Mouse (Mus musculus) activated CD4-positive, CD25-positive, alpha-beta regulatory T cell (primary cell): Measurements from ENCODE around the gene Scrn2. TPM values are rescaled to one million over a fixed set of nuclear protein-coding genes. Genes with fewer than 3 reads are reported as not detected.

Source experiments
- polyA plus RNA-seq, 2 experiments: library from polyadenylated mRNA; unstranded; fragments of 100-300 nt; shearing (Covaris generic); gene quantifications; one replicate each; pipeline ENCODE4 v1.2.1; 2017

Scrn2 gene
- polyA plus RNA-seq = 10 to 100 TPM in 1 of 2 experiments, 1 to 10 TPM in 1; 10.0 to 14.0 TPM

GRCm38 (mm10) chr11:97029686-97030417, at the start of gene Scrn2:
Gene Scrn2 (plus strand): TSS chr11:97029938.

DNA sequence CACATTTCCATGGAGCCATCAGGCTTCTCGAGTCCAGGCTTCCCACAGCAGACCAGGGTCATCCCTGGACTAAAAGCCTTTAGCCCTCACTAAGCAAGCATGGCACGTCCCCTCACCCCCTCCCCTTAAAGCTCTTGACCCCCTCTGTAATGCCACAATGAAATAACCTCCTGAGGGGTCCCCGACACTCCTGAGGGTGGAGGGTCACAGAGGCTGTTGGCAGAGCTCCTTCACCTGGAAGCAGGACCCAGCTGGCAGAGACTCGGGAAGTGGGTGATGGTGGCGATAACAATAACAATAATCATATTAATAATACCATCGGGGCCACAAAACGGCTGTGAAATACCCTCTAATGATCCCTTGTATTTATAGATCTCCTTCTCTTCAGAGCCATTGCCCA, 46.9 kb upstream of the Scrn2 start, which contains the start of gene Sp2:
TSS of gene Sp2 (minus strand) at position 101 of the 400 bp plus-strand sequence.

DNA sequence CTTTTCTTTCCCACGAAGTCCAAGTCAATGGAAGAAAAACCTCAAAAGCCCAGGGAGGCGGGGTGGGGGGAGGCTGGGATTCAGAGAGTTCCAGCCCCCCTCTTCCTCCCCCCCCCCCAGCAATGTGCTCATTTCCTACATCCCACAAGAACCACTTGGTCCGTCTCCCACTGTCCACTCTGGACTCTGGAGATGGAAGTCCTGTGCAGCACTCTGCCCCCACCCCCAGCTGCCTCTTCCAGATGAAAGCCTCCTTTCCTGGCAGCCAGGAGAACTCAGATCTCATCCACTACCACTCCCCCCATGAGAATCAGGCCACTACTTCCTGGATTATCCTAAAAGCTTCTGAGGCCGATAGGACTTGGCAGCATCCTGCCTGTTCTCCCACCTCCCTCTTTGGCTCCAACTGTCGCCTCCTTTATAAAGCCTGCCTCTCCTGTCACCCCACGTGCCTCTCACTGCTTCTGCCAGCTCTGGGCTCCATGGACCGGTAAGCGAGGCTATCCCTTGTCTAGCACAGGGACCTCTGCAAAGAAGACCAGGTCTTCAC, 16.5 kb upstream of the Scrn2 start, which contains the start of gene Sp6:
TSS of gene Sp6 (plus strand) at position 274 of the 550 bp plus-strand sequence.

DNA sequence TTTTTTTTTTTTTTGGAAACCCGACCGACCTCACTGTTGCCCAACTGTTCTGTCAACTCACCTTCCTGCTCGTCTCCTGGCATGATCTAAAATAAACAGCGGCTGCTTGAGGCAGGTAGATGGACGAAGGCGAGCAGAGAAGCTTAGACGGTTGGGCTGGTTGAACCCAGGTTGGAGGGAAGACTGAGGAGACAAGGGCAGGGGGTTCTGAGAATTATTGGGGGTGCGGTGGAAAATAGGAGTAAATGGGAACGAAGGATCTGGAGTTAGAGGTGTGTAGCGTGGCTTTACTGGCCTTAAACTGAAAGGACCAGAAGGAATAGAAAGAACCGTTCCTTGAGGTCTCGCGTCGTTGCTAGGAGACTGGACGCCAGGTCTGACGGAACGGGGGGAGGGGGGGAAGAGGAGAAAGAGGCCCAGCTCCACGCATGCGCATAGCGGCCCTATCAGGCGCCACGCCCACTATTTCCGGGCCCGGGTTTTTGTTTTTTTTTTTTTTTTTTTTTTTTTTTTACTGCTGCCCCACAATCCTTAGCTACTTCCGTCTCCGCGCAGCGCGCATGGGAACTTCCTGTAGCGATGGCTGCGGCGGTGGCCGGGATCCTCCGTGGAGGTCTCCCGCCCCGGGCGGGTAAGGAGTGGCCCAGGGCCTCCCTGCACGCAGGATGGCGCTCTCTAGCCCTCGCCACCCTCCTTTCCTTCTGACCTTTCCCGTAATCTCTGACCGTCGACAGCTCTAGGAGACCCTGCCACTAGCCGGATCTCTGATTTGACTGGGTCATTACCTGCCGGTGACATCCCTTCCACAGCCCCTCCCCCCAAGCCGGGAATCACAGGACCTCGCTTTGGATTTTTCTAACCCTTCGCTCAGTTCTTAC, 11.5 kb downstream of the Scrn2 start, which contains the start of the genes Lrrc46 and Mrpl10:
TSS of gene Lrrc46 (minus strand) at position 386 of the 878 bp plus-strand sequence.
TSS of gene Mrpl10 (plus strand) at position 539 of the 878 bp plus-strand sequence.

DNA sequence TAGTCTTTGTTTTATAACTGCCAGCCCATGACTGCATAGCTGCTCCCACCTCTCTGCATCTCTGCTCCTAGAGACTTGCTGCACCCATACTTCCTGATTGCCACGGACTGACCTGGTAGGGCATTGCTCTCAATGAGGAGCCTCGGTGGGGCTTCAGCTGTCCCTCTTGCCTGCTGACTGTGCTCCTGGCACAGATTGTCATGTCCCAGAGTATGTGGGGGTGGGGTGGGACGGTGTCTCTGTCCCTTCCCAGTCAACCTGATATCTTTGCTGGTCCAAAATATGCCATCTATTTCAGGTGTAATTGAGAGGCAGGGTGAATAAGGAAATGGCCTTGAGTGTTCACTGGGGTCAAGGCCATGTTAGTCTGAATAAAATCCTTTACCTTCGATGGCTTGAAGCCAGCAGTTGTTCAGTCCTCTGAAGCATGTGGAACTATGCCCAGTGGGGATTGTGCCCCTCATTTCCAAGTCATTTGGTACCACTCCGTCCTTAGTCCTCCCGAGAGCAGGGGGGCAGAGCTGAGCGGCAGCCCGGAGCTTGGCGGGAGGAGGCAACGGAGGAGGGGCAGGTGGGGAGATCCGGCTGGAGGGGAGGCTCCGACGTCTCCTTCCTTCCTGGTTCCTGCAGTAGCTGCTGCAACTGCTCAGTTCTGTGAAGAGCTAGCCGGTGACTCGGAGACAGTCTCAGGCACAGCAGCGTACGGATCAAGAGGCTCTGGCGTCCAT, 20.6 kb downstream of the Scrn2 start, which contains the start of gene Osbpl7:
TSS of gene Osbpl7 (plus strand) at position 413 of the 728 bp plus-strand sequence.

Other genes with a start within 250 kb of the Scrn2 start
- gene Cbx1, start 240.8 kb upstream of the Scrn2 start, polyA plus RNA-seq = 10 to 100 TPM; 38.7 to 49.2 TPM
- 10 to 100 TPM; 27.7 to 43.2 TPM for gene Nfe2l1, start 200.0 kb upstream of the Scrn2 start, polyA plus RNA-seq
- gene Copz2, start 180.1 kb upstream of the Scrn2 start, polyA plus RNA-seq = under 1 TPM; 0.29 to 0.31 TPM
- gene Cdk5rap3, start 113.4 kb upstream of the Scrn2 start, polyA plus RNA-seq = 100 to 1,000 TPM in 1 of 2 experiments, 10 to 100 TPM in 1; 65.7 to 112 TPM
- under 1 TPM in 1 of 2 experiments, not detected in 1; 0.49 TPM for gene Prr15l, start 101.8 kb upstream of the Scrn2 start, polyA plus RNA-seq
- 10 to 100 TPM; 36.8 to 52.3 TPM for gene Pnpo, start 86.0 kb upstream of the Scrn2 start, polyA plus RNA-seq
- gene Sp2, start 47.0 kb upstream of the Scrn2 start, polyA plus RNA-seq = 10 to 100 TPM; 49.0 to 58.2 TPM
- gene Sp6, start 16.5 kb upstream of the Scrn2 start, polyA plus RNA-seq = 1 to 10 TPM; 5.6 to 8.8 TPM
- gene Lrrc46, start 11.5 kb downstream of the Scrn2 start, polyA plus RNA-seq = under 1 TPM in 1 of 2 experiments, not detected in 1; 0.17 TPM
- 10 to 100 TPM; 74.7 to 77.3 TPM for gene Mrpl10, start 11.6 kb downstream of the Scrn2 start, polyA plus RNA-seq
- 10 to 100 TPM; 30.9 to 31.1 TPM for gene Osbpl7, start 20.7 kb downstream of the Scrn2 start, polyA plus RNA-seq
- 10 to 100 TPM; 14.4 to 46.9 TPM for gene Tbx21, start 85.4 kb downstream of the Scrn2 start, polyA plus RNA-seq
- under 1 TPM; 0.34 to 0.72 TPM for gene Tbkbp1, start 121.6 kb downstream of the Scrn2 start, polyA plus RNA-seq
- 10 to 100 TPM; 30.6 to 31.8 TPM for gene Kpnb1, start 157.9 kb downstream of the Scrn2 start, polyA plus RNA-seq